Mouse (Mus musculus) MEL (cell line): ENCODE data around the gene Fam161a. TPM values are rescaled to one million over a fixed set of nuclear protein-coding genes. Genes with fewer than 3 reads are reported as not detected.

ENCODE experiments used
- DNase-seq: peaks from one replicate; pipeline ENCODE4 v3.0.0; 2011; ENCODE audit warnings: low read depth, low spot score
- H3K27ac ChIP-seq: 2 replicates; pipeline ENCODE4 v1.5.1; 2012; ENCODE audit warnings: low read depth, mild to moderate bottlenecking, control low read depth, low read length, moderate library complexity; ENCODE audit not compliant: control insufficient read depth
- H3K27me3 ChIP-seq, 2 experiments: fragments of 150-350 bp in 1 of 2; sonication (generic) in 1 of 2; 2 replicates each; pipeline ENCODE4 v1.6.1; 2012; ENCODE audit warnings: low read length in 2 of 2, mild to moderate bottlenecking in 2 of 2, improper control_type of control experiment in 1 of 2, moderate library complexity in 1 of 2; ENCODE audit not compliant: insufficient read depth in 2 of 2, control insufficient read depth in 1 of 2
- H3K36me3 ChIP-seq, 2 experiments: 2 replicates each; pipeline ENCODE4 v1.6.1; 2012 to 2014; ENCODE audit warnings: low read length in 2 of 2, improper control_type of control experiment in 1 of 2, inconsistent platforms in 1 of 2, mild to moderate bottlenecking in 1 of 2; ENCODE audit not compliant: insufficient read depth in 2 of 2, control insufficient read depth in 1 of 2
- H3K4me1 ChIP-seq, 2 experiments: fragments of 150-350 bp in 1 of 2; sonication (generic) in 1 of 2; 2 replicates each; pipeline ENCODE4 v1.6.1; 2012; ENCODE audit warnings: low read length in 2 of 2, improper control_type of control experiment in 1 of 2, mild to moderate bottlenecking in 1 of 2; ENCODE audit not compliant: insufficient read depth in 2 of 2, control insufficient read depth in 1 of 2
- H3K4me3 ChIP-seq, 2 experiments: fragments of 150-350 bp in 1 of 2; sonication (generic) in 1 of 2; 2 replicates each; pipeline ENCODE4 v1.5.1; 2012; ENCODE audit warnings: low read depth in 2 of 2, low read length in 2 of 2, mild to moderate bottlenecking in 2 of 2, moderate library complexity in 2 of 2, control low read depth in 1 of 2, improper control_type of control experiment in 1 of 2; ENCODE audit not compliant: control insufficient read depth in 1 of 2, insufficient read depth in 1 of 2
- H3K79me2 ChIP-seq: 2 replicates; pipeline ENCODE4 v1.6.1; 2012; ENCODE audit warnings: mild to moderate bottlenecking, low read length, moderate library complexity; ENCODE audit not compliant: control insufficient read depth, poor library complexity, insufficient read depth
- H3K9ac ChIP-seq: 2 replicates; pipeline ENCODE4 v1.6.1; 2012; ENCODE audit warnings: low read depth, mild to moderate bottlenecking, control low read depth, low read length, moderate library complexity; ENCODE audit not compliant: control insufficient read depth, poor library complexity, severe bottlenecking
- H3K9me3 ChIP-seq: fragments of 150-350 bp; sonication (generic); replicated peaks from 2 replicates; pipeline ENCODE4 v1.6.1; 2012; ENCODE audit warnings: mild to moderate bottlenecking, low read length, improper control_type of control experiment, moderate library complexity; ENCODE audit not compliant: insufficient read depth
- BHLHE40 ChIP-seq: IDR thresholded peaks from 2 replicates; pipeline ENCODE4 v1.6.1; 2012; ENCODE audit warnings: low read depth, mild to moderate bottlenecking, inconsistent platforms, low read length, improper control_type of control experiment, borderline replicate concordance
- CHD1 ChIP-seq: IDR thresholded peaks from 2 replicates; pipeline ENCODE4 v1.6.1; 2012; ENCODE audit warnings: low read depth, mild to moderate bottlenecking, inconsistent platforms, low read length, improper control_type of control experiment
- CHD2 ChIP-seq: IDR thresholded peaks from 2 replicates; pipeline ENCODE4 v1.6.1; 2011; ENCODE audit warnings: low read length, improper control_type of control experiment
- CTCF ChIP-seq, 3 experiments: IDR thresholded peaks in 2 of 3; conservative IDR thresholded peaks in 1 of 3; 2 replicates each; pipeline ENCODE4 v1.5.1; 2011 to 2012; ENCODE audit warnings: low read length in 3 of 3, low read depth in 2 of 3, mild to moderate bottlenecking in 2 of 3, improper control_type of control experiment in 1 of 3, inconsistent platforms in 1 of 3, mixed read lengths in 1 of 3, moderate library complexity in 1 of 3; ENCODE audit not compliant: control insufficient read depth in 1 of 3, insufficient read depth in 1 of 3, poor library complexity in 1 of 3, severe bottlenecking in 1 of 3
- ELF1 ChIP-seq: IDR thresholded peaks from 2 replicates; pipeline ENCODE4 v1.6.1; 2014; ENCODE audit warnings: low read depth, mild to moderate bottlenecking, inconsistent platforms, low read length, improper control_type of control experiment, moderate library complexity
- ETS1 ChIP-seq: IDR thresholded peaks from 2 replicates; pipeline ENCODE4 v1.6.1; 2012; ENCODE audit warnings: low read depth, mild to moderate bottlenecking, inconsistent platforms, low read length, improper control_type of control experiment, moderate library complexity
- GABPA ChIP-seq: IDR thresholded peaks from 2 replicates; pipeline ENCODE4 v1.6.1; 2012; ENCODE audit warnings: low read depth, mild to moderate bottlenecking, inconsistent platforms, low read length, improper control_type of control experiment, moderate library complexity
- GATA1 ChIP-seq: IDR thresholded peaks from 2 replicates; pipeline ENCODE4 v1.6.1; 2011; ENCODE audit warnings: low read depth, low read length, improper control_type of control experiment
- KAT2A ChIP-seq: conservative IDR thresholded peaks from 2 replicates; pipeline ENCODE4 v1.6.1; 2012; ENCODE audit warnings: low read depth, low read length, improper control_type of control experiment, inconsistent platforms
- MAFK ChIP-seq: IDR thresholded peaks from 2 replicates; pipeline ENCODE4 v1.6.1; 2011; ENCODE audit warnings: low read depth, mild to moderate bottlenecking, low read length, improper control_type of control experiment, borderline replicate concordance
- MAX ChIP-seq: IDR thresholded peaks from 2 replicates; pipeline ENCODE4 v1.6.1; 2011; ENCODE audit warnings: low read length, improper control_type of control experiment
- MAZ ChIP-seq: IDR thresholded peaks from 2 replicates; pipeline ENCODE4 v1.6.1; 2012; ENCODE audit warnings: low read depth, mild to moderate bottlenecking, inconsistent platforms, low read length, improper control_type of control experiment
- MEF2A ChIP-seq: IDR thresholded peaks from 2 replicates; pipeline ENCODE4 v1.6.1; 2014; ENCODE audit warnings: low read depth, mild to moderate bottlenecking, inconsistent platforms, low read length, improper control_type of control experiment; ENCODE audit not compliant: poor library complexity, insufficient replicate concordance, severe bottlenecking; ENCODE audit errors: extremely low read depth
- MYB ChIP-seq: IDR thresholded peaks from 2 replicates; pipeline ENCODE4 v1.6.1; 2011; ENCODE audit warnings: mild to moderate bottlenecking, low read depth, low read length, improper control_type of control experiment
- MYC ChIP-seq: IDR thresholded peaks from 2 replicates; pipeline ENCODE4 v1.6.1; 2011; ENCODE audit warnings: low read depth, mild to moderate bottlenecking, low read length, improper control_type of control experiment, moderate library complexity
- POLR2A ChIP-seq, 2 experiments: IDR thresholded peaks; 2 replicates each; pipeline ENCODE4 v1.6.1; 2011 to 2012; ENCODE audit warnings: low read length in 2 of 2, mild to moderate bottlenecking in 2 of 2, control low read depth in 1 of 2, improper control_type of control experiment in 1 of 2, low read depth in 1 of 2, moderate library complexity in 1 of 2; ENCODE audit not compliant: control insufficient read depth in 1 of 2, insufficient read depth in 1 of 2, poor library complexity in 1 of 2
- POLR2AphosphoS2 ChIP-seq: IDR thresholded peaks from 2 replicates; pipeline ENCODE4 v1.6.1; 2011; ENCODE audit warnings: low read length, improper control_type of control experiment
- POLR2AphosphoS5 ChIP-seq: IDR thresholded peaks from 2 replicates; pipeline ENCODE4 v1.6.1; 2012; ENCODE audit warnings: low read depth, borderline replicate concordance, mild to moderate bottlenecking, inconsistent platforms, low read length, moderate library complexity, mixed read lengths
- RCOR1 ChIP-seq: IDR thresholded peaks from 2 replicates; pipeline ENCODE4 v1.6.1; 2012; ENCODE audit warnings: low read depth, mild to moderate bottlenecking, inconsistent platforms, low read length, improper control_type of control experiment
- SIN3A ChIP-seq: IDR thresholded peaks from 2 replicates; pipeline ENCODE4 v1.6.1; 2012; ENCODE audit warnings: low read length, improper control_type of control experiment, inconsistent platforms
- SMC3 ChIP-seq: IDR thresholded peaks from 2 replicates; pipeline ENCODE4 v1.6.1; 2011; ENCODE audit warnings: low read depth, low read length, improper control_type of control experiment
- TAL1 ChIP-seq: IDR thresholded peaks from 2 replicates; pipeline ENCODE4 v1.6.1; 2012; ENCODE audit warnings: mild to moderate bottlenecking, inconsistent platforms, low read length, moderate library complexity, mixed read lengths
- TCF12 ChIP-seq: IDR thresholded peaks from 2 replicates; pipeline ENCODE4 v1.6.1; 2014; ENCODE audit warnings: low read depth, mild to moderate bottlenecking, inconsistent platforms, low read length, improper control_type of control experiment, moderate library complexity
- UBTF ChIP-seq: IDR thresholded peaks from 2 replicates; pipeline ENCODE4 v1.6.1; 2012; ENCODE audit warnings: low read depth, mild to moderate bottlenecking, inconsistent platforms, low read length, improper control_type of control experiment, moderate library complexity, borderline replicate concordance; ENCODE audit not compliant: insufficient read depth
- USF1 ChIP-seq: IDR thresholded peaks from 2 replicates; pipeline ENCODE4 v1.6.1; 2014; ENCODE audit warnings: low read depth, mild to moderate bottlenecking, inconsistent platforms, low read length, improper control_type of control experiment, moderate library complexity
- ZC3H11A ChIP-seq: IDR thresholded peaks from 2 replicates; pipeline ENCODE4 v1.6.1; 2012; ENCODE audit warnings: low read depth, mild to moderate bottlenecking, inconsistent platforms, low read length, improper control_type of control experiment
- ZKSCAN1 ChIP-seq: IDR thresholded peaks from 2 replicates; pipeline ENCODE4 v1.6.1; 2012; ENCODE audit warnings: low read depth, mild to moderate bottlenecking, inconsistent platforms, low read length, improper control_type of control experiment, moderate library complexity
- ZMIZ1 ChIP-seq: IDR thresholded peaks from 2 replicates; pipeline ENCODE4 v1.6.1; 2012; ENCODE audit warnings: low read depth, mild to moderate bottlenecking, inconsistent platforms, low read length, improper control_type of control experiment, moderate library complexity
- polyA plus RNA-seq, 2 experiments: library from polyadenylated mRNA; stranded (reverse) in 1 of 2; unstranded in 1 of 2; fragments of >175 nt in 1 of 2; fragments of >200 nt in 1 of 2; gene quantifications; 2 replicates each; pipeline versions ENCODE4 v1.2.1 to v1.2.4; 2012; ENCODE audit warnings: low replicate concordance in 2 of 2, low read depth in 1 of 2; ENCODE audit not compliant: insufficient read length in 2 of 2, insufficient read depth in 1 of 2, missing spikeins in 1 of 2
- total RNA-seq: library from RNA; depleted of rRNA; stranded (reverse); fragments of 300-350 nt; gene quantifications from 2 replicates; pipeline ENCODE4 v1.2.3, GENCODE M21; 2012

The Fam161a gene
- total and polyA plus RNA-seq, 3 experiments = 0.27 to 1.0 TPM; not detected in 1

GRCm38 (mm10) chr11:23067395-23068136 lies 60.2 kb downstream of the Fam161a start (continued):
- TF ChIP-seq MEF2A (no peak), BHLHE40 (no peak), ETS1 (peak; percentile 60; the same call in 1 of the 2 replicates), CTCF (IDR thresholded peaks at IDR 0.05 in 2 of 3, conservative IDR thresholded peaks at IDR 0.05 in 1 of 3; ENCODE audit: control insufficient read depth in 1 of 3, insufficient read depth in 1 of 3, low read depth in 2 of 3, low read length in 3 of 3, poor library complexity in 1 of 3, severe bottlenecking in 1 of 3) (no peak), SIN3A (peak; percentile 94), POLR2AphosphoS2 (peak; percentile 89), MAZ (peak; percentile 87), MAFK (no peak), CHD2 (no peak), GATA1 (0 out of 2 replicates have a peak, but pooled peaks have one; percentile 13), POLR2A (IDR thresholded peaks at IDR 0.05; ENCODE audit: control insufficient read depth in 1 of 2, insufficient read depth in 1 of 2, low read depth in 1 of 2, low read length in 2 of 2, poor library complexity in 1 of 2) (peak; percentile 97), POLR2AphosphoS5 (no peak), UBTF (no peak), GABPA (no peak), MYB (no peak), TAL1 (no peak), KAT2A (no peak; the same call in 1 of the 2 replicates), USF1 (no peak; the same call in 1 of the 2 replicates), MAX (peak; percentile 74; the same call in 1 of the 2 replicates)

GRCm38 (mm10) chr11:23068201-23068600 lies 60.9 kb downstream of the Fam161a start:
- peak; percentile 72 for DNase-seq
- peaks cover 24 to 38% of the 10 kb centered on the region in 2 experiments for H3K4me1 ChIP-seq
- H3K79me2 ChIP-seq = peaks cover 7% of the 10 kb centered on the region; the same call in 1 of the 2 replicates

More at GRCm38 (mm10) chr11:23068201-23068600, 60.9 kb downstream of the Fam161a start:
- Histone ChIP-seq H3K27ac (peak overlapping the region; percentile 68), H3K27me3 (no peaks in the 10 kb centered on the region), H3K4me3 (peak overlapping the region; percentile 60 to 70), H3K9me3 (no peaks in the 10 kb centered on the region), H3K9ac (peak overlapping the region; percentile 74), H3K36me3 (peaks cover 0 to 30% of the 10 kb centered on the region in 2 experiments; a peak in 2 of 4 replicates)
- TF ChIP-seq ZMIZ1 = peak; percentile 50; the same call in 1 of the 2 replicates
- peak; percentile 10; the same call in 1 of the 2 replicates for TF ChIP-seq SMC3
- TF ChIP-seq ZKSCAN1 = no peak
- TF ChIP-seq MYC = 0 out of 2 replicates have a peak, but pooled peaks have one; percentile 49
- TF ChIP-seq ELF1 = no peak
- TF ChIP-seq GABPA = no peak
- TF ChIP-seq POLR2AphosphoS2 = 0 out of 2 replicates have a peak, but pooled peaks have one; percentile 1
- no peak for TF ChIP-seq BHLHE40
- peak; percentile 98; the same call in 1 of the 2 replicates for TF ChIP-seq CHD1
- TF ChIP-seq TCF12 = no peak
- no peak for TF ChIP-seq ZC3H11A
- TF ChIP-seq RCOR1 = no peak
